Mouse (Mus musculus): ENCODE measurements around the gene Arx.

- TF ChIP-seq POLR2A (IDR thresholded peaks at IDR 0.05; ENCODE audit: borderline replicate concordance, low read depth, low read length): no peak
- TF ChIP-seq CTCF (IDR thresholded peaks at IDR 0.05; ENCODE audit: low read depth, low read length): no peak
Measured at GRCm38 (mm10) chrX:93301798-93302197, 15.6 kb downstream of the Arx start.
